Mouse (Mus musculus) hindbrain, embryonic 10.5 days (tissue): ENCODE results near the gene Gm9732. TPM values are rescaled to one million over a fixed set of nuclear protein-coding genes. Genes with fewer than 3 reads are reported as not detected.
"Not testable (repeated sequence)": the region's sequence is repeated elsewhere in the genome, so short reads cannot be mapped to it uniquely, and the experiment has no call there.

Experiments
- DNase-seq: peaks from one replicate; pipeline ENCODE4 v3.0.0-alpha.2; 2017; ENCODE audit warnings: low spot score
- H3K27ac ChIP-seq: fragments of 300-500 bp; sonication (generic); 2 replicates; pipeline ENCODE4 v1.5.1; 2016; ENCODE audit warnings: mild to moderate bottlenecking, moderate library complexity
- H3K27me3 ChIP-seq: fragments of 300-500 bp; sonication (generic); 2 replicates; pipeline ENCODE4 v1.6.1; 2016; ENCODE audit warnings: mild to moderate bottlenecking; ENCODE audit not compliant: poor library complexity, insufficient read depth, severe bottlenecking
- H3K36me3 ChIP-seq: fragments of 300-500 bp; sonication (generic); 2 replicates; pipeline ENCODE4 v1.6.1; 2016; ENCODE audit warnings: mild to moderate bottlenecking, moderate library complexity
- H3K4me1 ChIP-seq: fragments of 300-500 bp; sonication (generic); replicated peaks from 2 replicates; pipeline ENCODE4 v1.6.1; 2016; ENCODE audit warnings: mild to moderate bottlenecking
- H3K4me3 ChIP-seq: fragments of 300-500 bp; sonication (generic); 2 replicates; pipeline ENCODE4 v1.5.1; 2016; ENCODE audit warnings: mild to moderate bottlenecking, moderate library complexity
- H3K9me3 ChIP-seq: fragments of 300-500 bp; sonication (generic); 2 replicates; pipeline ENCODE4 v1.6.1; 2016; ENCODE audit warnings: mild to moderate bottlenecking, moderate library complexity
- WGBS: fragments of 180-500 bp; shearing (Covaris S2); methylation state at CpG from one replicate; pipeline ENCODE4 v1.1.7; 2016; 5-methylcytosine and 5-hydroxymethylcytosine counted together
- polyA plus RNA-seq: library from polyadenylated mRNA; unstranded; fragments of >200 nt; fragmentation: Nextera tagmentation; extraction: Ambion mirVana; gene quantifications from 2 replicates; pipeline ENCODE4 v1.2.1, GENCODE M21; 2016

The Gm9732 gene
- polyA plus RNA-seq, 1 experiment from 2014 or later = not detected

DNA sequence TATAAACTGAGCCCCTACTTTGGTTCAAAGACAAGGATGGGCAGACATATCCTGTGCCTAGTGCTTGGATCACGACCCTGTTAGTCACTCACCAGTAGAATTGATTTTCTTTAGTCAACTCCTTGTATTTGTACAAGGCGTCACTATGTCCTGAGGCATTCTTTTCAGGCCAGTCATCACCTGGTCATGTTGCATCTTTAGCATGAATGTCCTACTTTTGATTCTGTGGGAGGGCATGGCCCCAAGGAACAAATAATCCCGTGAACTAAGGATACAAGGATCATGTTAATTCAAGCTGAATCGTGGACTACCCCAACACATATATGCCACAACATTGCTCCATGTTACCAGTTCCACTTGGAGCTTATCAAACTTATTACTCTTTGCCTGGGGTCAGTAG is 3.3 kb downstream of the Gm9732 start:
- WGBS = 75% methylated on average over 4 of the region's 4 CpGs
- H3K4me1 ChIP-seq, H3K9me3 ChIP-seq, DNase-seq, H3K27ac ChIP-seq, H3K4me3 ChIP-seq, H3K36me3 ChIP-seq, H3K27me3 ChIP-seq: not testable (repeated sequence)

DNA sequence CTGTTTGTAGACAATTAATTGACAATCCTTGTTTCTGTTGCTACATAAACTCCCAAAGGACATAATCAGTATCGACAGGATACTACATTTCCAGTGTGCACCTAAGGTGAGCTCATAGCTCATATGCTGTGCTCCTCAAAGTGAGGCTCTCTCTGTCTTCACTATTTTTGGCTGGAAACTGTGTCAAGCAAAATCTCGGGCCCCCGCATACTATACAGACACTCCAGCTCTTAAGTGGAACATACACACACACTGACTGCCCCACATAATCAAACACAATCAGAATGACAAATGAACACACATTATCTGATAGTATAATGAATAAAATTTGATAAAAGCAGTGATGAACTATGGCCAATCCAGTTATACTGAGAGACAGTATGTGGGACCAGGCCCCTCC is 3.8 kb downstream of the Gm9732 start:
- H3K4me3 ChIP-seq, H3K4me1 ChIP-seq, H3K9me3 ChIP-seq, H3K27ac ChIP-seq, H3K27me3 ChIP-seq, H3K36me3 ChIP-seq, DNase-seq: not testable (repeated sequence)
- 90% methylated on average over 3 of the region's 3 CpGs for WGBS

DNA sequence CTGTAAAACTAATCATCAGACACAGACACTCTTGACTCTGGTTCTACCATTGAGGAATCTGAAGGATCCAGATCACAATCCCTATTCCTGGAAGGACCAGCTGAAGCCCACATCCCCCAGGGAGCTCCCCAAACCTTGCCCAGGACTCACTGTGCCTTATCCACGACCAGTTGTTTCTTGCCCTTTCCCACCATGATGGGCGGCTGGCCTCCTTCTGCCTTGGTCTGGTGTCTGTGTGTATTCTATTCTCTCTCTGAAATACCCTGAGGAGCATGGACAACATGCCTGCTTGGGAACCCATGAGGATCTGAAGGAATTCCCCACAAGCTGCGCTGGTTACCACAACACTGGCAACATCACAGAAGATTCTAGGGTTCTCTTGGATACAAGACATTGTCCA is 18.7 kb downstream of the Gm9732 start, which contains the start of gene Gm8127:
Gene Gm8127, minus strand, starts transcription at position 330 of the 400 bp plus-strand sequence.
- H3K36me3 ChIP-seq, H3K27me3 ChIP-seq, H3K27ac ChIP-seq, DNase-seq, H3K4me3 ChIP-seq, H3K9me3 ChIP-seq, H3K4me1 ChIP-seq: not testable (repeated sequence)
- whole genome bisulfite sequencing = 90% methylated on average over 3 of the region's 3 CpGs

DNA sequence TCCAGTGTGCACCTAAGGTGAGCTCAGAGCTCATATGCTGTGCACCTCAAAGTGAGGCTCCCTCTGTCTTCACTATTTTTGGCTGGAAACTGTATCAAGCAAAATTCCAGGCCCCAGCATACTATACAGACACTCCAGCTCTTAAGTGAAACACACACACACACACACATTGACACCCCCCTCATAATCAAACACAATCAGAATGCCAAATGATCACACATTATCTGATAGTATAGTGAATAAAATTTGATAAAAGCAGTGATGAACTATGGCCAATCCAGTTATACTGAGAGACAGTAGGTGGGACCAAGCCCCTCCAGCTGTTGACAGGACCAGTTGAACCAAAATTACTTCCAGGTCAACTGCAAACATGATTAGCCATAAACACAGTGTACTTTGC is 44.7 kb downstream of the Gm9732 start:
- H3K4me1 ChIP-seq, H3K9me3 ChIP-seq, H3K27ac ChIP-seq, H3K36me3 ChIP-seq, DNase-seq, H3K27me3 ChIP-seq, H3K4me3 ChIP-seq: not testable (repeated sequence)

DNA sequence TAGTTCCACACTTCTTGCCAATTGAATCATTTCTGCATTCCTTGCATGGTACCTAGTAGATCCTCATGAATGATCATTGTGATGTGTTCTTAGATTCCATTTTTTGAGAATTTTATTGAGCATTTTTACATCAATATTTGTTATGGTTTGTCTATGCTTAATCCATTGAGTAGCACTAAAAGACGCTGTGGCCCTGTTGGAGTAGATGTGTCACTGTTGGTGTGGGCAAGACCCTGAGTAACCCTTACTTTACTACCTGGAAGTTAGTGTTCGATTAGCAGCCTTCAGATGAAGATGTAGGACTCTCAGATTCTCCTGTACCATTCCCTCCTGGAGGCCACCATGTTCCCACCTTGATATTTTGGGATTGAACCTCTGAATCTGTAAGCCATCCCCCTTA is 53.8 kb downstream of the Gm9732 start:
- H3K27ac ChIP-seq, DNase-seq, H3K9me3 ChIP-seq, H3K4me3 ChIP-seq, H3K36me3 ChIP-seq, H3K27me3 ChIP-seq, H3K4me1 ChIP-seq: not testable (repeated sequence)
- 72% methylated on average over 2 of the region's 2 CpGs for WGBS

- H3K4me3 ChIP-seq, DNase-seq, H3K9me3 ChIP-seq, H3K36me3 ChIP-seq, H3K27me3 ChIP-seq, H3K4me1 ChIP-seq, H3K27ac ChIP-seq: not testable (repeated sequence)
- WGBS = 95% methylated on average over 11 of the region's 11 CpGs
Measured at GRCm38 (mm10) chr14:43331362-43331880, 56.6 kb downstream of the Gm9732 start.

DNA sequence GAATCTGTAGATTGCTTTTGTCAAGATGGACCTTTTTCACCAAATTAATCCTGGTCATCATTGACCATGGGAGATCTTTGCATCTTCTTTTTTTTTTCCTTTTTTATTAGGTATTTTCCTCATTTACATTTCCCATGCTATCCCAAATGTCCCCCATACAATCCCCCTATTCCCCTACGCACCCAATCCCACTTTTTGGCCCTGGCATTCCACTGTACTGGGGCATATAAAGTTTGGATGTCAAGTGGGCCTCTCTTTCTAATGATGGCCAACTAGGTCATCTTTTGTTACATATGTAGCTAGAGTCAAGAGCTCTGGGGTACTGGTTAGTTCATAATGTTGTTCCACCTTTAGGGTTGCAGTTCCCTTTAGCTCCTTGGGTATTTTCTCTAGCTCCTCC is 62.8 kb downstream of the Gm9732 start:
- WGBS = 69% methylated on average over 1 of the region's 1 CpGs
- not testable (repeated sequence) for H3K27me3 ChIP-seq, H3K27ac ChIP-seq

GRCm38 (mm10) chr14:43347711-43348110 is 72.9 kb downstream of the Gm9732 start, which contains the start of gene 1700001F09Rik:
Gene 1700001F09Rik, minus strand, starts transcription at chr14:43347811.
- not testable (repeated sequence) for H3K4me1 ChIP-seq, H3K27ac ChIP-seq, H3K27me3 ChIP-seq, H3K9me3 ChIP-seq, DNase-seq, H3K36me3 ChIP-seq, H3K4me3 ChIP-seq

More for the DNA sequence above, 62.8 kb downstream of the Gm9732 start:
- not testable (repeated sequence) for H3K4me1 ChIP-seq, H3K4me3 ChIP-seq, DNase-seq, H3K36me3 ChIP-seq, H3K9me3 ChIP-seq

- not testable (repeated sequence) for H3K36me3 ChIP-seq, H3K27ac ChIP-seq, H3K4me1 ChIP-seq, H3K4me3 ChIP-seq, DNase-seq, H3K9me3 ChIP-seq, H3K27me3 ChIP-seq
- 83% methylated on average over 2 of the region's 2 CpGs for WGBS
Measured at GRCm38 (mm10) chr14:43352944-43353343, 78.1 kb downstream of the Gm9732 start.

Other genes with a start within 250 kb of the Gm9732 start
- gene Gm8094, start 198.4 kb upstream of the Gm9732 start, polyA plus RNA-seq = not detected in 2 replicates
- not detected in 2 replicates for gene Gm8104, start 174.4 kb upstream of the Gm9732 start, polyA plus RNA-seq
- gene Gm7233, start 95.2 kb upstream of the Gm9732 start, polyA plus RNA-seq = not detected in 2 replicates
- gene Gm8122, start 39.7 kb upstream of the Gm9732 start, polyA plus RNA-seq = not detected in 2 replicates
- gene Gm8126, start 16.4 kb upstream of the Gm9732 start, polyA plus RNA-seq = not detected in 2 replicates
- gene Gm8127, start 18.8 kb downstream of the Gm9732 start, polyA plus RNA-seq = not detected in 2 replicates
- not detected in 2 replicates for gene 1700001F09Rik, start 72.8 kb downstream of the Gm9732 start, polyA plus RNA-seq
- not detected in 2 replicates for gene Gm8138, start 141.3 kb downstream of the Gm9732 start, polyA plus RNA-seq